Mouse (Mus musculus): ENCODE data around the gene 2010111I01Rik. TPM values are rescaled to one million over a fixed set of nuclear protein-coding genes. Genes with fewer than 3 reads are reported as not detected.

The 2010111I01Rik gene
- polyA plus RNA-seq, 1 experiment, result 85.1 TPM

DNA sequence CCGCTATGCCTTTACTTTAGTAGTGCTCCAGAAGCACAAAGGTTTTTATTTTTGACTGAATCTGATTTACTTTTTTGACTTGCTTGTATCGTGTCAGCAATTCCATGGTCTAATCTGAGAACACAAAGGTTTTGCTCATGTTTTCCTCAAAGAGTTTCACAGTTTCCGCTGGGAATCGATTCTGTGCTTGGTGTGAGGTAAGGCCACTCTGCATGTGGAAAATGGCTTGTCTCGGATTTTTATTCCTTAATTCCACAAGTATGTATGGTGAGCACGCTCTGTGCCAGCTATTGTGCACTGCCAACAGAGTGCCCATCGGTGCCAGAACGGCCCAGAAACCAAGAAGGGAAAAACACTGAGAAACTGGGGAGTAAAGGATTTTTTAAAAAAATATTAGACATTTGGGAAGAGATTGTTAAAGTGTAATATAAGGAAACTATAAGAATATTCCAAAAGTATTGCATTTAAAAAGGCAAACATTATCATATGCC is 132.8 kb downstream of the 2010111I01Rik start:
- WGBS, result 75% methylated on average over 8 of the region's 8 CpGs

DNA sequence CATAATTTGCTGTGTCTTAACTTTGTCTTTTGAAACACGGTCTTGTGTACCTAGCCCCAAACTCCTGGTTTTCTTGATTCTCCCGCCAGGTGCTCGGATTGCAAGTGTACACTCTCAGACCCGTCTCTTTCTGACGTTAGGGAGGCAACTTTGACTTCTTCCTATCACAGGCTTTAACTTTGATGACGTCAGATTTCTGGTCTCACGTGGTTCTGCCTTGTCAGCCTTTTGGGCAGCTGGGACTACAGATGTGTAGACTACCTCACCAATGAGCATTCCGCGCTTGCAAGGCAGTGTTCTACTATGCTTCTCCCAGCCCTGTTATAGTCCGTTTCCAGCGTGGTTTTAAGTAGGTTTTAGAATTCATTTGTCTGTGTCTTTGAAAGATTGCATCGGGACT is 137.1 kb downstream of the 2010111I01Rik start:
- WGBS, result 87% methylated on average over 12 of the region's 12 CpGs
- no peak for DNase-seq (ENCODE audit: low read depth, low spot score)

More for the DNA sequence above, 132.8 kb downstream of the 2010111I01Rik start:
- DNase-seq (ENCODE audit: low read depth, low spot score), result no peak

DNA sequence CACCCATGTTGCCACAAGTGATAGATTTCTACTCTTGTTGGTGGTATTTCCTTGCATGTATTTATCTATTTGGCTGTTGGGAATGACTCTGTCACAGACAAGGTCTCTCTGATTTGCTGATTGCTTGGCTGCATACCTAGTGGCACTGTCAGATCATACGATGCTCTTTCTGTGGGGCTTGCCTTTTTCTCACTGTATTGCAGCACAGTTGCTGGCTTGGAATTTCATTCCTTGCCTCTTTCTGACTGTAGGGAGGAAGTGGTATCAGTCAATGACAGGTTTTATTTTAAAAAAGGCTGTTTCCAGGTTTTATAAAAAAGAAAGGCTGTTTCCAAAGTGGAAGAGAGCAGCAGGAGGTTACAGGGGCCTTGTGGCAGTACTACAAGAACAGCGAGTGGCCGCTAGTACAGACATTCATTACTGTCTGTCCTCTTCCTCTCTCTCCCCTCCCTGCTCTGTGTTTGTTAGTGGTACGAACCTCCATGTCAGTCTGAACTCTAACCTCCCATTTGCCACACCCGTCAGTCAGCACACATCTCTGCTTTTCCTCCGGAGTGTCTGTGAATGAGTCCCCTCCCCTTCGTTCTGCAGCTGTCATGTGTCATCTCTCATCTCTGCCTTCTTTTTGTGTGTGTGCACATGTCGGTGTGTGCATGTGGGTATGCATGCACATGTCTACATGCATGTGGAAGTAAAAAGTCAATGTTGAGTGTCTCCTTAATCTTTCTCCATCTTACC is 138.3 kb downstream of the 2010111I01Rik start:
- WGBS, result 36% methylated on average over 8 of the region's 8 CpGs
- no peak for DNase-seq (ENCODE audit: low read depth, low spot score)

- WGBS, result 83% methylated on average over 2 of the region's 2 CpGs
- DNase-seq (ENCODE audit: low read depth, low spot score), result no peak
Observed at GRCm38 (mm10) chr13:63106574-63106973, 141.9 kb downstream of the 2010111I01Rik start.

DNA sequence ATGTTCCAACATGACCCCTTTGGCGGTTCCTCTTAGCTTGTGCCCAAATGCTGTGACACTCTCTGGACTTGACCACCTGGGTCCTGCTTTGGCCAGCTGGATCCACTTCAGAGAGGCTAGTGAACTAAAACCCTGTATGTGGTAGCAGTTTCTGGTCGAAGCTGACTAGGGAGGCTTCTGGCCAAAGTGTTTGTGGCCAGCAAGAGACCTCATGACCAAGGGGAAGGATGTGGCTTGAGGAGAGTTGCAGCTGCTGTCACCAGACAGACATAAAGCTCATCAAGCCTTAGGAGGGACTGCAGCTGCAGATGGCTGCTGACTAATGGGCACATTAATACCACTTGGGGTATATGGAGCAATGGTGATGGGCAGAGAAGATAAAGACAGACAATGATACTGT is 143.9 kb downstream of the 2010111I01Rik start:
- WGBS, result 76% methylated on average over 2 of the region's 2 CpGs
- DNase-seq (ENCODE audit: low read depth, low spot score), result no peak

- 28% methylated on average over 5 of the region's 5 CpGs for WGBS
- DNase-seq (ENCODE audit: low read depth, low spot score), result no peak
Observed at GRCm38 (mm10) chr13:63111297-63112042, 146.8 kb downstream of the 2010111I01Rik start.

- DNase-seq (ENCODE audit: low read depth, low spot score), result no peak
- 48% methylated on average over 4 of the region's 4 CpGs for WGBS
Observed at GRCm38 (mm10) chr13:63112043-63112597, 147.4 kb downstream of the 2010111I01Rik start.

DNA sequence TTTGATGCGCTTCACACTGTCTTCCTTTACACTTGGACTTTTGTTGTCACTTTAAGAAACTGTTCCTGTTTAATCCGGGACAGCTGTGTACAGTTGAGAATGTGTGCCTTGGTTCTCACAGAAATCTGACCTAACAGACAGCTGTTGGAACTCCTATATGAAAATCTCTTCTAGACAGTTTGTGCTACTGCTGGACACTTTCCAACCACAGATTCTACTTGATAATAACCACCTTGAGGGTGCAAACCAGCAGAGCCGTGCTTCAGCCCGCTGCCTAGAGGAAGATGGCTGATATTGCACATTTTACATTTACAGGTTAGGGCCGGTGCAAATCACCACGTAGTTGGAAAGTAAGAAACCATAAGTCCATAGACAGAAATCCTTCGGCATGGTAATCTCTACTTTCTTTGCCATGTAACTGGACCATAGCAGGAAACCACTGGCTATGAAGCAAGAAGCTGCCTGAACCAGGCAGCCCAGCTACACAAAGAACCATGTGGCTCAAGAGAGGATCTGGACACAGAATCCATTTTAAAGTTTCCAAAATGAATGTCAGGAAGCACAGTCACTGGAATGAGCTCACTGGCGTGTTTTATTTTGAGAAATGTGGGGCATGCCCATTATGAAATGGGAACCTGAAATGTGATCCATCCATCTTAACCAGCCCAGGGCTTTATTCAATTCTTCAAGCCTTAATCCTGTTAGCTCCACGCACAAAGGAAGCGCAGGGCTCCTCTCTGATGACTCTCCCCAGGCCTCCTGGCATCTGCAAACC is 148.1 kb downstream of the 2010111I01Rik start:
- 65% methylated on average over 10 of the region's 10 CpGs for WGBS
- DNase-seq (ENCODE audit: low read depth, low spot score), result no peak

GRCm38 (mm10) chr13:63113881-63114301 is 149.2 kb downstream of the 2010111I01Rik start:
- no peak for DNase-seq (ENCODE audit: low read depth, low spot score)

DNA sequence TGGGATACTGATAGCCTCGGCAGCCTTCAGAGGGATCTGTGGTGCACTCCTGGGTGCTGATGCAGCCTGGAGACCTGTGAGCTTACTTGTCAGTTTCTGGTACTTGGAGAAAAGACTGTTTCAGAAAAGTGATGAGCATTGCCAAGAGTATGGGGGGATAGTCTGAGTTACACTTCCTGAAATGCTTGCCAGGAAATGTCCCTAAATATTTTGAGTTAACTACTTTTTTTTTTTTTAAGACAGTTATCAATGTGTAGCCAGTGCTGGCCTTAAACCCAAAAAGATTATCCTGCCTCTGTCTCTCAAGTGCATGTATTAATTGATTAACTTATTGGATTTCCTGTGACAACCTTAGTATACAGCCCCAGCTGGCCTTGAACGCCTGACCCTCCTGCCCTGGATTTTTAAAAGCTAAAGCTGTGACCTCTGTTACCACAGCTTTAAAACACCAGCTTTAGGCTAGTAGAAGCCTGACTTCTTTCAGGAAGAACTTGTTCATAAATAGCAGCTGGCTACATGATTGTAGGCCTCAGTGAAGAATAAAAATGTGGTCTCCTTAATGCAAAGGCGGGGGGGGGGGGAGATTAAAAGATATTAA is 150.6 kb downstream of the 2010111I01Rik start:
- 81% methylated on average over 3 of the region's 3 CpGs for WGBS
- no peak for DNase-seq (ENCODE audit: low read depth, low spot score)

More at GRCm38 (mm10) chr13:63113881-63114301, 149.2 kb downstream of the 2010111I01Rik start:
- WGBS, result 63% methylated on average over 4 of the region's 4 CpGs

DNA sequence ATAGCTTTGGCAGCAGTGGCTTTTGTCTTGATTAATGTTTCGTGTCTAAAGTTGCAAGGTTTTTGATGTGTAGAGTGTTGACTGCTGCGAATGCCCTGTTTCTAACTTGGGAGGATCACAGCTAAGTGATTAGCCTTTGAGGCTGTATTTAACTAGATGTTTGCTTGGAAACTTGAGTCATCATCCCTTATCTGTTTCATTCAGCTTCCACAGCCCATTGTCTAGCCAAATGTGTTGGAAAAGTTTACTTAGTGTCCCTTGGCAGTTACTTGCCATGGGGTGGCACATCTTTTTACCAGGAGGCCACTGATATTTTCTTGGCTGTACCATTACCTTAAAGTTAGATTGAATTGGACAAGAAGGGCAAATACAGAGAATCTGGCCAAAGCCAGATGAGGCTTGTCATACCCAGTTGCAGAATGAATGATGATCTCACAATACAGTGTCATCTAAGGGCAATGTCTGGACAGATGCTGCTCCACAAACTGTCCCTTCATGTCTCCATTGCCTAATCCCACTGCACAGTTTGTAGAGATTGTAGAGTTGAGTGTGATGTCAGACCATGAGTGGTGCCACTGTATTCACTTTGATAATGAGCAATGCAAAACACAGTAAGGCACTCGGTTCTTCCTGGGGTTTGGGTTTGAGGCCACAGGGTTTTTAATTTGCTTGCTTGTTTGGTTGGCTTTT is 152.9 kb downstream of the 2010111I01Rik start:
- 81% methylated on average over 3 of the region's 3 CpGs for WGBS
- no peak for DNase-seq (ENCODE audit: low read depth, low spot score)

DNA sequence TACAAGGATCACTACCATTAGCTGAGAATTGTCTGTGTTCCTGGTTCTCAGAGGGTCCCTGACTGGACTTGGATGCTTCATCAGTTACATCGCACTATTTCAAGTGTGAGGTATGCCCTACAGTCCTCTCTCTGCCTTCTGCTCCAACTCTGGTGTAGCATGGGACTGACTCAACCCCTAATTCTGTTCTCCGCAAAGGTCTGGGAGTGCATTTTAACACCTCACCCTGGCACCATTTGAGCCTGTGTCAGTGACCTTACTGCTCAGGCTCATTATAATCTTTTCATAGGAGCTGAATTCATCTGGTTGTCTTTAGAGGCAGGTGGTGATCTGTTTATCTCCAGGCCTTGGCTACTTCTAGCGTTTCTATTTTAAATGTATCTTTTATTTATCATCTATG is 154.0 kb downstream of the 2010111I01Rik start:
- WGBS, result 90% methylated on average over 3 of the region's 3 CpGs
- DNase-seq (ENCODE audit: low read depth, low spot score), result no peak

GRCm38 (mm10) chr13:63120296-63120695 is 155.6 kb downstream of the 2010111I01Rik start:
- 48% methylated on average over 2 of the region's 2 CpGs for WGBS
- no peak for DNase-seq (ENCODE audit: low read depth, low spot score)

DNA sequence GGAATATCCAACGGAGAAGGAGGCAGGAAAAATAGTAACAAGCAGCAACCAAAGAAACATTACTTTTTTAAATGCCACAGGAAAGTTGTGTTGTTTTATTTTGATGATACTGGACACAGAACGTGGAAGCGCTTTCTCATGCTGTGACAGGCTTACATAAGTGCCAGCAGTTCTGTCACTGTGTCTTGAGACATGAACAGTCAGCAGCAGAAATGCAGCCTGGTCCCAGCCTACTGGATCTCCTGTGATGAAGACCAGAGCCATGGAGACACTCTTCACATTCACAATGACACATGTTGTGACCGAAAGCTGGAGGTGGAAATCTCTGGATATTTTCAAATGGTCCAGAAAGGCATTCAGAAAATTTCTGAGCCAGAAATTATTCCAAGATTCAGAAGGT is 157.1 kb downstream of the 2010111I01Rik start:
- WGBS, result 86% methylated on average over 4 of the region's 4 CpGs
- no peak for DNase-seq (ENCODE audit: low read depth, low spot score)

DNA sequence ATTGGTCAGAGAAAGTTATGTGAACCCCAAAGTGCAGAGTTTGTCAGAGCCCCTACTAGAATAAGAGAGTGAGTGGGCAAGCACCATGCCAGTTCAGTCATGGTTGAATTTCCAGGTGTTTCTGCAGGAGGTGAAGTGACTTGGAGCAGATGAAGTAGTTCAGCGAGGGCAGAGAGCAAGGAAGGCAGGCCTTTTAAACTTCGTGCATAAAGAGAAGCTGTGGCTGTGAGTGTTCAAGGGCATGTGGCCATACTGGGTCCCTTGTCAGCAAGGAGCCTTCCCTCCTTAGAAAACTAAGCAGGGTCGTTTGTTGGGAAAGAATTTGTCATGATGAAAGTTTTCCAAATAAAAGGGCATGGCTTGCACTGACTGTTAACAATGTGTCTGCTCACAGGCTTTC is 161.5 kb downstream of the 2010111I01Rik start:
- 69% methylated on average over 3 of the region's 3 CpGs for WGBS

GRCm38 (mm10) chr13:63127516-63127915 is 162.8 kb downstream of the 2010111I01Rik start:
- 98% methylated on average over 1 of the region's 1 CpGs for WGBS
- no peak for DNase-seq (ENCODE audit: low read depth, low spot score)

More for the DNA sequence above, 161.5 kb downstream of the 2010111I01Rik start:
- no peak for DNase-seq (ENCODE audit: low read depth, low spot score)

DNA sequence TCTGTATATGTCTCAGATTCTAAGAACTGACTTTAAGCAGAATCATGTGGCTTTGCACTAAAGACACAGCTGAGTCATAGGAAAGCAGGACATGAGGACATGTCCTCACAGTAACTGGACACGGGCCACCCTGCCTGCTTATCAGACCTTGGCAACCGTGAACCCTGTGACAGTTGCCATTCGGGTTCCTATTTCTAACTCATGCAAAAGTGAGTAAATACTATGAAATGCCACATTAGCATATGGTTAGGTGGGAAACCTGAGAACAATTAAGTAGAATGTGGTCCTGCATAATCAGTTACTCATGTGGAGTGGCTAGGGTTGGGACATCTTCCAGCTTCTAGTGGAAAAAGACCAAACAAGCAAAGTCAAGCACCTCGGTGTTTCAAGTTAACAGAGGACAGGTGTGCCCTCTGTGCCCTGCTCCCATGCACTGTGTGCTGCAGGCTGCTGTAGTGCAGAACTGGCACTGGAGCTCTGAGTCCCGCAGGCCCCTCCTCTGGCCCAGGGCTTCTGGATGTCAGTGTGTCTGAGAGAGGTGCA is 170.3 kb downstream of the 2010111I01Rik start:
- no peak for DNase-seq (ENCODE audit: low read depth, low spot score)
- WGBS, result 51% methylated on average over 5 of the region's 5 CpGs

DNA sequence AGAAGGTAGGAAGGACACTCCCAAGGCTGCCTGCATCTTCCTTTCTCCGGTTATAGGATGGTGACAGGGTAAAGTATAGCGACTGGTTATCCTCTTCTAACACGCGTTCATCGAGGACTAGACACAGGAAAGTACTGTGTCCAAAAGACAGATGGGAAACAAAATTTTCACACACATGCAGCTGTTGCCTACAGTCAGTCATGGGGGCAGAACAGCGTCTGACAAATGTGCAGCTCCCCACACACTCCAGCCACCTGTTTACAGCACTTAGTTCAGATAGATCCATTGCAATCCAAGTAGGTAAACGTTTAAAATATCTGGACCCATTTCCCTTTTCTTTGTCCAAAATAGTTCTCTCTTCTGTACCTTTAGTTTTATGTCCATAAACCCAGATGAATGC is 171.3 kb downstream of the 2010111I01Rik start:
- 88% methylated on average over 7 of the region's 7 CpGs for WGBS
- no peak for DNase-seq (ENCODE audit: low read depth, low spot score)
